Mouse (Mus musculus): ENCODE results near the gene Pde8a. TPM values are rescaled to one million over a fixed set of nuclear protein-coding genes. Genes with fewer than 3 reads are reported as not detected.
A peak's percentile ranks its signal among the peaks of the same experiment; 100 is the strongest.

Pde8a gene
- polyA plus RNA-seq, 1 experiment from 2014 or later, result 1.2 TPM

DNA sequence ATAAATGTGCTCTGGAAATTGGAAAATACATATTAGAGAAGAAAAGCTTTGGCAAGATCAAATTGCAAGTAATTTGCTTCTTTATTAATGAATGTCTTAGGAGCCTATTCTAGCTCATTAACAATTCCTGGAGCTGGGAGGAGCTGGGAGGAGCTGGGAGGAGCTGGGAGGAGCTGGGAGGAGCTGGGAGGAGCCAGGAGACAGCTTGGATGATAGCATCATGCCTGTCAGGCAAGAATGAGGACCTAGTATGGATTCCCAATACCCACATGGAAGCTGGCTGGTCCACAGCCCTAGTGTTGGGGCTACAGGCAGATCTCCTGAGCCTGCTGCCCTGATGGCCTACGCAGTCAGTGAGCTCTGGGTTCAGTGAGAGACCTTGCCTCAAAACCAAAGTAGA, 2.6 kb downstream of the Pde8a start:
- H3K4me3 ChIP-seq (ENCODE audit: low read depth, low read length), result no peak overlapping the region
- H3K27me3 ChIP-seq (ENCODE audit: control insufficient read depth, insufficient read depth, low read depth, low read length), result peaks cover 41% of the 10 kb centered on the region
- WGBS (ENCODE audit: insufficient replicate concordance), result 89% methylated on average over 1 of the region's 1 CpGs

GRCm38 (mm10) chr7:81219321-81219720, 5.9 kb downstream of the Pde8a start:
- no peaks in the 10 kb centered on the region for H3K36me3 ChIP-seq (ENCODE audit: control insufficient read depth, insufficient read depth)
- peak; percentile 59 for ATAC-seq (ENCODE audit: low read depth)
- no peak overlapping the region for H3K4me3 ChIP-seq (ENCODE audit: low read depth, low read length)
- H3K9ac ChIP-seq (ENCODE audit: low read depth, low read length), result no peak overlapping the region
- 61% methylated on average over 7 of the region's 7 CpGs for WGBS (ENCODE audit: insufficient replicate concordance)
- H3K27ac ChIP-seq (ENCODE audit: low read length), result no peak overlapping the region
- peaks cover 7% of the 10 kb centered on the region for H3K27me3 ChIP-seq (ENCODE audit: control insufficient read depth, insufficient read depth, low read depth, low read length)
- H3K9me3 ChIP-seq (replicated peaks; ENCODE audit: control insufficient read depth, low read length), result no peaks in the 10 kb centered on the region
- H3K4me1 ChIP-seq (ENCODE audit: control insufficient read depth, low read depth, low read length), result peaks cover 5% of the 10 kb centered on the region; the same call in 1 of the 2 replicates
- H3K4me2 ChIP-seq (ENCODE audit: low read depth, low read length), result no peak overlapping the region

More for the DNA sequence above, 2.6 kb downstream of the Pde8a start:
- no peak overlapping the region for H3K4me2 ChIP-seq (ENCODE audit: low read depth, low read length)
- no peaks in the 10 kb centered on the region for H3K9me3 ChIP-seq (replicated peaks; ENCODE audit: control insufficient read depth, low read length)
- H3K36me3 ChIP-seq (ENCODE audit: control insufficient read depth, insufficient read depth), result no peaks in the 10 kb centered on the region
- H3K4me1 ChIP-seq (ENCODE audit: control insufficient read depth, low read depth, low read length), result peaks cover 8% of the 10 kb centered on the region
- H3K9ac ChIP-seq (ENCODE audit: low read depth, low read length), result no peak overlapping the region
- ATAC-seq (ENCODE audit: low read depth), result no peak
- H3K27ac ChIP-seq (ENCODE audit: low read length), result no peak overlapping the region

DNA sequence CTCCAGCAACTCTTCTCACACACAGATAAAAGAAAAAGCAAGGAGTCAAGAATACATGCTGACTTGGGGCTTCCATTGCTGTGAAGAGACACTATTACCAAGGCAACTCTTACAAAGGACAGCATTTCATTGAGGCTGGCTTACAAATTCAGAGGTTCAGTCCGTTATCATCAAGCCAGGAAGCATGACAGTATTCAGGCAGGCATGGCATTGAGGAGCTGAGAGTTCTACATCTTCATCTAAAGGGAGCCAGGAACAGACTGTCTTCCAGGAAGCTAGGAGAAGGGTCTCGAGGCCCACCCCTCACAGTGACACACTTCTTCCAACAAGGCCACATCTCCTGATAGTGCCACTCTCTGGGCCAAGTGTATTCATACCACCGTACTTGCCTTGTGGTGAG, 7.0 kb downstream of the Pde8a start:
- Histone ChIP-seq H3K4me3 (ENCODE audit: low read depth, low read length) (no peak overlapping the region), H3K9me3 (replicated peaks; ENCODE audit: control insufficient read depth, low read length) (no peaks in the 10 kb centered on the region), H3K27me3 (ENCODE audit: control insufficient read depth, insufficient read depth, low read depth, low read length) (no peaks in the 10 kb centered on the region; the same call in none of the 2 replicates), H3K27ac (ENCODE audit: low read length) (no peak overlapping the region), H3K4me2 (ENCODE audit: low read depth, low read length) (no peak overlapping the region), H3K9ac (ENCODE audit: low read depth, low read length) (no peak overlapping the region), H3K36me3 (ENCODE audit: control insufficient read depth, insufficient read depth) (no peaks in the 10 kb centered on the region), H3K4me1 (ENCODE audit: control insufficient read depth, low read depth, low read length) (peaks cover 5% of the 10 kb centered on the region; the same call in 1 of the 2 replicates)
- WGBS (ENCODE audit: insufficient replicate concordance), result 55% methylated on average over 3 of the region's 3 CpGs
- no peak for ATAC-seq (ENCODE audit: low read depth)

DNA sequence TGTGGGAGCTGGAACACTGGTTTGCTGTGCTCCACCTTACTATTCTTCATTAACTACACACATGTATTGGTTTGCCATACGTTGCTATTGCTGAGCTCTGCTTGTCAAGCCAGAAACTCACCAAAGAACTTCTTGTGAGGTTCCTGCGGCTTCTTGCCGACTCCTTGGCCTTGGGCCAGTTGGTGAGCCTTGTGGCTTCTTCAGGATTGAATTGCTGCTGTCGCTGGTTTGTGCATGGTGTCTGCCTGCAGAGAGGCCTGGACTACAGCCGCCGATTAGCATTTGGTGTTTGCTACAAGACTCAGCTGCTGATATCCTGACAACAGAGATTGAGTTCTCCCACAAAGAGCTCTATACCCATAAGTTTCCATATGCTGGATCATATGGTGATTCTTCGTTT, 10.9 kb downstream of the Pde8a start:
- no peak for ATAC-seq (ENCODE audit: low read depth)
- H3K36me3 ChIP-seq (ENCODE audit: control insufficient read depth, insufficient read depth), result no peaks in the 10 kb centered on the region
- 68% methylated on average over 7 of the region's 7 CpGs for WGBS (ENCODE audit: insufficient replicate concordance)
- no peak overlapping the region for H3K9ac ChIP-seq (ENCODE audit: low read depth, low read length)
- H3K9me3 ChIP-seq (replicated peaks; ENCODE audit: control insufficient read depth, low read length), result no peaks in the 10 kb centered on the region
- no peaks in the 10 kb centered on the region for H3K27me3 ChIP-seq (ENCODE audit: control insufficient read depth, insufficient read depth, low read depth, low read length)
- H3K27ac ChIP-seq (ENCODE audit: low read length), result no peak overlapping the region
- peaks cover 4% of the 10 kb centered on the region; the same call in 1 of the 2 replicates for H3K4me1 ChIP-seq (ENCODE audit: control insufficient read depth, low read depth, low read length)
- H3K4me2 ChIP-seq (ENCODE audit: low read depth, low read length), result no peak overlapping the region
- H3K4me3 ChIP-seq (ENCODE audit: low read depth, low read length), result no peak overlapping the region

GRCm38 (mm10) chr7:81230091-81230792, 16.8 kb downstream of the Pde8a start:
- Histone ChIP-seq H3K4me2 (ENCODE audit: low read depth, low read length) (no peak overlapping the region), H3K36me3 (ENCODE audit: control insufficient read depth, insufficient read depth) (no peaks in the 10 kb centered on the region), H3K9me3 (replicated peaks; ENCODE audit: control insufficient read depth, low read length) (no peaks in the 10 kb centered on the region), H3K9ac (ENCODE audit: low read depth, low read length) (no peak overlapping the region), H3K27ac (ENCODE audit: low read length) (no peak overlapping the region), H3K4me3 (ENCODE audit: low read depth, low read length) (no peak overlapping the region), H3K4me1 (ENCODE audit: control insufficient read depth, low read depth, low read length) (no peaks in the 10 kb centered on the region), H3K27me3 (ENCODE audit: control insufficient read depth, insufficient read depth, low read depth, low read length) (no peaks in the 10 kb centered on the region)
- WGBS (ENCODE audit: insufficient replicate concordance), result 59% methylated on average over 7 of the region's 7 CpGs
- no peak for ATAC-seq (ENCODE audit: low read depth)

DNA sequence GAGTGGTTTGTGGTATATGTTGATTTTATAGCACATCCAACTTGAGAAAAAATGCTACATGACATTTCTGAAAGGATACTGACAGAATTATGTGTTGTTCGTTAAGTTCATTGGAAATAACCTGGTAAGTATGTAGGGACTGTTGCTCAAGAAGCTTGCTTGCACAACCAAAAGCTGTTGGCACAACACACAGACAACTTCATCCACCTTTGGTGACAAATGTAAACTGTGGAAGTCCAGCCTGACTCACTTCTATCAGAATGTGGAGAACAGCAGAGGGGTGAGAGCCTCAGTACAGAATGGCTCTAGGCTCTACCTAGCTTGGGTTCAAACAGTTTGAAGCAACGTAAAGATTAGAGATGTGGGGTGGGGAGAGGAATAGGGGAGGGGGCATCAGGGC, 19.3 kb downstream of the Pde8a start:
- ATAC-seq (ENCODE audit: low read depth), result peak; percentile 35; the same call in 1 of the 2 replicates
- H3K4me3 ChIP-seq (ENCODE audit: low read depth, low read length), result no peak overlapping the region
- no peaks in the 10 kb centered on the region for H3K4me1 ChIP-seq (ENCODE audit: control insufficient read depth, low read depth, low read length)
- WGBS (ENCODE audit: insufficient replicate concordance), result 42% methylated on average over 2 of the region's 2 CpGs
- H3K9ac ChIP-seq (ENCODE audit: low read depth, low read length), result no peak overlapping the region
- no peaks in the 10 kb centered on the region for H3K27me3 ChIP-seq (ENCODE audit: control insufficient read depth, insufficient read depth, low read depth, low read length)
- no peaks in the 10 kb centered on the region for H3K36me3 ChIP-seq (ENCODE audit: control insufficient read depth, insufficient read depth)
- no peaks in the 10 kb centered on the region for H3K9me3 ChIP-seq (replicated peaks; ENCODE audit: control insufficient read depth, low read length)
- H3K27ac ChIP-seq (ENCODE audit: low read length), result no peak overlapping the region
- H3K4me2 ChIP-seq (ENCODE audit: low read depth, low read length), result no peak overlapping the region

DNA sequence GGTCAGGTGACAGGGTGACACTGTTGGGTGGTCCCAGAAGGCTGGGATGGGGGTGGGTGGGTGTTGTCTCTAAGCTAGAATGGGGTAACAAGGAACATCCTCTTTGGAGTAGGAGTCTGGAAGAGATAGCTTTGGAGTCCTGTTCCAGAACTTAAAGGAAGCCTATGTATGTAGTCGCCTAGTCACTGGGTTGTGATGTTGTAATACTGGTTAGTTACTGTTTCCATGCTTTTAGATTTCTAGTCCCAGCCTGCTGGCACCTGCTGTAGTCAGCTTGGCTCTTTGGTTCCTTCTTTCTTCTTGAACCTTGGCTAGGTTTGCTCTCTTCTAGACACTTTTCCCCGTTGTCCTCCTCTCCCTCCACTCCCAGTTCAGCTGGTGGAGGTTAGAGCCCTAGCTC, 21.7 kb downstream of the Pde8a start:
- Histone ChIP-seq H3K27me3 (ENCODE audit: control insufficient read depth, insufficient read depth, low read depth, low read length) (no peaks in the 10 kb centered on the region), H3K36me3 (ENCODE audit: control insufficient read depth, insufficient read depth) (no peaks in the 10 kb centered on the region), H3K9me3 (replicated peaks; ENCODE audit: control insufficient read depth, low read length) (no peaks in the 10 kb centered on the region), H3K27ac (ENCODE audit: low read length) (no peak overlapping the region), H3K4me3 (ENCODE audit: low read depth, low read length) (no peak overlapping the region), H3K9ac (ENCODE audit: low read depth, low read length) (no peak overlapping the region), H3K4me2 (ENCODE audit: low read depth, low read length) (no peak overlapping the region), H3K4me1 (ENCODE audit: control insufficient read depth, low read depth, low read length) (no peaks in the 10 kb centered on the region)
- no peak for ATAC-seq (ENCODE audit: low read depth)
- WGBS (ENCODE audit: insufficient replicate concordance), result 46% methylated on average over 2 of the region's 2 CpGs

- Histone ChIP-seq H3K4me1 (ENCODE audit: control insufficient read depth, low read depth, low read length) (no peaks in the 10 kb centered on the region), H3K36me3 (ENCODE audit: control insufficient read depth, insufficient read depth) (no peaks in the 10 kb centered on the region), H3K27ac (ENCODE audit: low read length) (no peak overlapping the region), H3K9me3 (replicated peaks; ENCODE audit: control insufficient read depth, low read length) (no peaks in the 10 kb centered on the region), H3K27me3 (ENCODE audit: control insufficient read depth, insufficient read depth, low read depth, low read length) (no peaks in the 10 kb centered on the region), H3K9ac (ENCODE audit: low read depth, low read length) (no peak overlapping the region), H3K4me2 (ENCODE audit: low read depth, low read length) (no peak overlapping the region), H3K4me3 (ENCODE audit: low read depth, low read length) (no peak overlapping the region)
- no peak for ATAC-seq (ENCODE audit: low read depth)
- WGBS (ENCODE audit: insufficient replicate concordance), result 63% methylated on average over 4 of the region's 4 CpGs
Observed at GRCm38 (mm10) chr7:81235600-81236223, 22.3 kb downstream of the Pde8a start.

DNA sequence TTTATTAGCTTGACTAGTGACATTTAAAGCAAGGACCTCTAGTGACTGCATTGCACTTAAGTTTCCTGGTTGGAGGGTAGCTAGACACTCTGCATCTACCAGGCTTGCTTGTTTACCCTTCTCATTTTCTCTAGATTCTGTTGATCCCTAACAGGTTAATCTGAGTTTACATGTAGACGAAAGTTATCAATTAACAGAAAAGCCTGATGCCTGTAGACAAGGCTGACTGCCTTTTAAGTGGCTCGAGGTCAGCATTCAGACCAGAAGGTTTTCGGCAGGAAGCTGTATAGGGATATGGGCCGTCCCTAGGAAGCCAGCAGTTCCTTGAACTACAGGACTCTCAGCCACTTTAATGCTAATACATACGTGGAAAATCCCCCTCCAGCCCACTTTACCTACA, 30.0 kb downstream of the Pde8a start:
- H3K27me3 ChIP-seq (ENCODE audit: control insufficient read depth, insufficient read depth, low read depth, low read length), result no peaks in the 10 kb centered on the region
- H3K4me3 ChIP-seq (ENCODE audit: low read depth, low read length), result no peak overlapping the region
- no peak overlapping the region for H3K9ac ChIP-seq (ENCODE audit: low read depth, low read length)
- H3K4me2 ChIP-seq (ENCODE audit: low read depth, low read length), result no peak overlapping the region
- H3K27ac ChIP-seq (ENCODE audit: low read length), result no peak overlapping the region
- 23% methylated on average over 5 of the region's 5 CpGs for WGBS (ENCODE audit: insufficient replicate concordance)
- no peak for ATAC-seq (ENCODE audit: low read depth)
- H3K9me3 ChIP-seq (replicated peaks; ENCODE audit: control insufficient read depth, low read length), result no peaks in the 10 kb centered on the region
- no peaks in the 10 kb centered on the region for H3K36me3 ChIP-seq (ENCODE audit: control insufficient read depth, insufficient read depth)
- no peaks in the 10 kb centered on the region; the same call in 1 of the 2 replicates for H3K4me1 ChIP-seq (ENCODE audit: control insufficient read depth, low read depth, low read length)
